Mouse (Mus musculus) heart, postnatal 0 days (tissue): Measurements from ENCODE around the gene Gfod1.

Experiments used
- CTCF ChIP-seq: IDR thresholded peaks from 2 replicates; pipeline ENCODE4 v1.5.1; 2016; ENCODE audit warnings: antibody characterized with exemption, control low read depth, low read depth
- EP300 ChIP-seq: IDR thresholded peaks from 2 replicates; pipeline ENCODE4 v1.6.1; 2016; ENCODE audit warnings: antibody characterized with exemption, low read depth

GRCm38 (mm10) chr13:43350489-43351169, 46.7 kb upstream of the Gfod1 start:
- TF ChIP-seq CTCF (no peak), EP300 (no peak)
